Mouse (Mus musculus) left cerebral cortex, postnatal 25 days (tissue): Measurements from ENCODE around the gene Sorcs1. TPM values are rescaled to one million over a fixed set of nuclear protein-coding genes. Genes with fewer than 3 reads are reported as not detected.
A peak's percentile ranks its signal among the peaks of the same experiment; 100 is the strongest.

Source experiments
- DNase-seq, 2 experiments: peaks; one replicate each; pipeline ENCODE4 v3.0.0; 2022; ENCODE audit warnings: low spot score in 2 of 2, mixed read lengths in 1 of 2
- intact Hi-C: fragments of 180-260 bp; cut with DNase I; formaldehyde crosslinking; loops from one replicate; pipeline ENCODE4 v1.15.1; 2025
- total RNA-seq, 2 experiments: library from RNA; stranded (reverse); gene quantifications; 2 replicates each; pipeline ENCODE4 v1.2.3; 2021

Sorcs1 gene
- total RNA-seq: 10 to 100 TPM; 40.0 to 44.5 TPM

- DNase-seq: peak; percentile 64 to 68
Measured at GRCm38 (mm10) chr19:50677903-50678896, at the start of gene Sorcs1. TSS of gene Sorcs1 (minus strand) at chr19:50678646.

GRCm38 (mm10) chr19:50683277-50683676 lies 4.8 kb upstream of the Sorcs1 start:
- intact Hi-C loops: no loop called here
- DNase-seq: no peak

More at GRCm38 (mm10) chr19:50677903-50678896, at the start of gene Sorcs1:
- intact Hi-C loops: loop anchor here (5.0 kb wide), 4 partner anchors 131 to 416 kb away; no protein-coding TSS in a partner anchor

- no peak for DNase-seq
- intact Hi-C loops: loop anchor here (5.0 kb wide), 4 partner anchors 132 to 417 kb away; no protein-coding TSS in a partner anchor
Measured at GRCm38 (mm10) chr19:50678946-50679345, 500 bp upstream of the Sorcs1 start.

GRCm38 (mm10) chr19:50676578-50677524 lies 1.6 kb downstream of the Sorcs1 start:
- DNase-seq: peak; percentile 21 to 42
- intact Hi-C loops: loop anchor here (5.0 kb wide), 4 partner anchors 130 to 415 kb away; no protein-coding TSS in a partner anchor

- peak; percentile 42 to 88 for DNase-seq
Measured at GRCm38 (mm10) chr19:50674921-50675320, 3.5 kb downstream of the Sorcs1 start.

GRCm38 (mm10) chr19:50667516-50667915 lies 10.9 kb downstream of the Sorcs1 start:
- intact Hi-C loops: no loop called here
- DNase-seq: no peak

More at GRCm38 (mm10) chr19:50674921-50675320, 3.5 kb downstream of the Sorcs1 start:
- intact Hi-C loops: loop anchor here (5.0 kb wide), 4 partner anchors 128 to 413 kb away; no protein-coding TSS in a partner anchor

GRCm38 (mm10) chr19:50664311-50664710 lies 14.1 kb downstream of the Sorcs1 start:
- no peak for DNase-seq
- intact Hi-C loops: no loop called here

- intact Hi-C loops: no loop called here
Measured at GRCm38 (mm10) chr19:50659144-50659543, 19.3 kb downstream of the Sorcs1 start.

GRCm38 (mm10) chr19:50652750-50653149 lies 25.7 kb downstream of the Sorcs1 start:
- intact Hi-C loops: no loop called here
- DNase-seq: no peak

More at GRCm38 (mm10) chr19:50659144-50659543, 19.3 kb downstream of the Sorcs1 start:
- DNase-seq: no peak

- intact Hi-C loops: no loop called here
- no peak for DNase-seq
Measured at GRCm38 (mm10) chr19:50643836-50644235, 34.6 kb downstream of the Sorcs1 start.

- intact Hi-C loops: no loop called here
Measured at GRCm38 (mm10) chr19:50642121-50642520, 36.3 kb downstream of the Sorcs1 start.

GRCm38 (mm10) chr19:50640251-50641032 lies 38.0 kb downstream of the Sorcs1 start:
- no peak for DNase-seq
- intact Hi-C loops: no loop called here

More at GRCm38 (mm10) chr19:50642121-50642520, 36.3 kb downstream of the Sorcs1 start:
- no peak for DNase-seq

GRCm38 (mm10) chr19:50638176-50638575 lies 40.3 kb downstream of the Sorcs1 start:
- DNase-seq: no peak
- intact Hi-C loops: no loop called here

- intact Hi-C loops: no loop called here
- DNase-seq: no peak
Measured at GRCm38 (mm10) chr19:50614013-50614412, 64.4 kb downstream of the Sorcs1 start.

- DNase-seq: no peak
- intact Hi-C loops: no loop called here
Measured at GRCm38 (mm10) chr19:50611619-50612018, 66.8 kb downstream of the Sorcs1 start.

- DNase-seq: no peak
- intact Hi-C loops: no loop called here
Measured at GRCm38 (mm10) chr19:50603882-50604281, 74.6 kb downstream of the Sorcs1 start.

GRCm38 (mm10) chr19:50603380-50603779 lies 75.1 kb downstream of the Sorcs1 start:
- intact Hi-C loops: no loop called here
- DNase-seq: peak in 1 of 2 experiments; percentile 14

GRCm38 (mm10) chr19:50597300-50597699 lies 81.1 kb downstream of the Sorcs1 start:
- no peak for DNase-seq
- intact Hi-C loops: no loop called here

GRCm38 (mm10) chr19:50586182-50586581 lies 92.3 kb downstream of the Sorcs1 start:
- intact Hi-C loops: no loop called here
- no peak for DNase-seq
